Mouse (Mus musculus) c-Kit-negative CD71-positive TER-119-positive erythroid progenitor cells, embryonic 14.5 days (primary cell): ENCODE results near the gene Olfr1368.

Source experiments
- DNase-seq: peaks from one replicate; pipeline ENCODE4 v3.0.0-alpha.2; 2013; ENCODE audit warnings: low read depth, low spot score

The Olfr1368 gene

GRCm38 (mm10) chr13:21145767-21146166 lies at the start of gene Olfr1368:
TSS of gene Olfr1368 (minus strand) at chr13:21145867.
- no peak for DNase-seq

DNA sequence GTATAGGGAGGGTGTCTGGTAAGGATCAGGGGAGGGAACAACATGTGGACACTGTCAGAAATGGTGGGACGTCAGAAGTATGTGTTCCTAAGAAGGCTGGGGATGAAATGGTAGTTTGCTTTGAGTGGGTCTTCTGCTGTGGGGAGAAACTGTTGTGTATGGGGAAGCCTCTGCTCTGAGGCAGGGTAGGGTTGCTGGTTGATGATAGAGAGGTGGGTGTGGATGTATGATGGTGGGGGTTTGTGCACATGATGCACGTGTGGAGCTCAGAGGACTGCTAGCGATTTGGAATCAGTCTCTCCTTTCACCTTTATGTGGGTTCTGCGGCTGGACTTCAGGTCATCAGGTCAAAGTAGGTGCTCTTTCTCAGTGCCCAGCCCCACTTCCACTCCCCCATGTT lies 39.9 kb upstream of the Olfr1368 start:
- no peak for DNase-seq

- no peak for DNase-seq
Observed at GRCm38 (mm10) chr13:21183661-21184060, 38.0 kb upstream of the Olfr1368 start.

DNA sequence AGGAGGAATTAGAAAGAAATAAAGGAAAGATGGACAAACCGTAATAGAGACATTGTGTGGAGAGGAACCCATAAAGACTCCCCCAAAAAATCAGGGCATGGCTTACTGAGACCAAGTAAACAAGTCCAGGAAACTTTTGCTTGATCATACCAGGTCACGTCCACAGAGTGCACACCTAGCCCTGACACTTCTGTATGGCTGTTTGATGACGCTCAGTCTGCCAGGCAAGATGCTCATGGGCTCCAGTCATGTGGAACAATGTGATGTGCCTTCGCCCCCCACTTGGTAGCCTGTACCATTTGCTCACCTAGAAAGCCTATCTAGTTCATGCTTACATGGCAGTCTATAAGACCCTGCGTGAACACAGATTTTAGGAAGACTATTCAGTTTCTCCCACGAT lies 37.4 kb upstream of the Olfr1368 start:
- DNase-seq = no peak

DNA sequence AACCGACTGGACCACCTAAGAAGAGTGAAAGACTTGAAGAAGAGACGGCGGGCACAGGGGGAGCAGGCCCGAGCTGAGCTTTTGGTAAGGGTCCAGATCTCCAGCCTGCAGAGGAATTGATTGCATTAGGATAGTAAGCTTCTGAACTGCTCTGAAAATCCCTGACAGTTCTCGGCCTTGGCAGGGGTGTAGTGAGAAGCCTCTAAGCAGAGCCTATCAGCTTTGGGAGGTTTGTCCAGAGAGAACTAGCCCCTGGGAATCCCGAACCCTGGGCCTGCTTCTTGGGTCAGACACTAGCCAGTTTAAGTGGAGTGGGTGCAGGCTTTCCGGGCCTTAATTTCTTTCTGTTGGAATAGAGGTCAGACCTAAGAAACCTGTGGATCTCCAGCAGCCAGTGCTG lies 36.3 kb upstream of the Olfr1368 start:
- DNase-seq = no peak

DNA sequence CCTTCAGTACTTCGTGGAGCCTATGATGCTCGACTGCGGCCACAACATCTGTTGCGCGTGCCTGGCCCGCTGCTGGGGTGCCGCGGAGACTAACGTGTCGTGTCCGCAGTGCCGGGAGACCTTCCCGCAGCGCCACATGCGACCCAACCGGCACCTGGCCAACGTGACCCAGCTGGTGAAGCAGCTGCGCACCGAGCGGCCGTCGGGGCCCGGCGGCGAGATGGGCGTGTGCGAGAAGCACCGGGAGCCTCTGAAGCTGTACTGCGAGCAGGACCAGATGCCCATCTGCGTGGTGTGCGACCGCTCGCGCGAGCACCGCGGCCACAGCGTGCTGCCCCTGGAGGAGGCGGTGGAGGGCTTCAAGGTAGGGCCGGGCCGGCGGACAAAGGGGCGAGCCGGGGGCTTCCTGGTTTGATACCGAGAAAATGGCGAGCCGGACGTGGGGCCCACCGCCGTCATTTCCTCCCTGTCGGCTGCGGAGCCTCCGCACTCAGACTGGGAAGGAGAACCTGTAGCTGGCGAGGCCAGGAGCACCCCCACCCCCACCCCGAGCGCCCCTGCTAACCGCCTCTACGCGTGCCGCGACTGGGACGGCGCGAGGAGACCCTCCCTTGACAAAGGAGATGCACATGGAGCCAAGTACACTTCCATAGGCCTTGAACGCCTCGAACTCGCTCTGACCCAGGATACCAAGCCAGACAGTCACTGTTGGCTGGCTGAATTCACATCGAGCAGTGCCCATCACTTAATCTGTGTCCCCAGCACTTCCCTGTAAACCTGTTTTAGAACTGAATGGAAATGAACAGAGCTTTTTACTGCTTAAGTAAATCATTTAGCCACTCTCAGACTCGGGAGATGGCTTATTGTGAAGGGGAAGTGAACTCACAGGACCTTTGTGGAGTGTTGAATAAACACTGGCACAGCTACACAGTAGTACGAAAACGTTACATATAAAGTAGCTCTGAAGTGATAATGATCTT lies 35.2 kb upstream of the Olfr1368 start:
- DNase-seq = no peak

- peak; percentile 86 for DNase-seq
Observed at GRCm38 (mm10) chr13:21179724-21180550, 34.3 kb upstream of the Olfr1368 start.

GRCm38 (mm10) chr13:21179367-21179723 lies 33.7 kb upstream of the Olfr1368 start, which contains the start of gene Trim27:
TSS of gene Trim27 (plus strand) at chr13:21179445.
- no peak for DNase-seq

GRCm38 (mm10) chr13:21178364-21178763 lies 32.7 kb upstream of the Olfr1368 start:
- no peak for DNase-seq

- no peak for DNase-seq
Observed at GRCm38 (mm10) chr13:21177657-21178056, 32.0 kb upstream of the Olfr1368 start.

- DNase-seq = no peak
Observed at GRCm38 (mm10) chr13:21176733-21177132, 31.1 kb upstream of the Olfr1368 start.

- no peak for DNase-seq
Observed at GRCm38 (mm10) chr13:21173072-21173471, 27.4 kb upstream of the Olfr1368 start.

GRCm38 (mm10) chr13:21172241-21173027 lies 26.8 kb upstream of the Olfr1368 start:
- peak; percentile 69 for DNase-seq

GRCm38 (mm10) chr13:21171600-21172150 lies 26.0 kb upstream of the Olfr1368 start:
- no peak for DNase-seq

DNA sequence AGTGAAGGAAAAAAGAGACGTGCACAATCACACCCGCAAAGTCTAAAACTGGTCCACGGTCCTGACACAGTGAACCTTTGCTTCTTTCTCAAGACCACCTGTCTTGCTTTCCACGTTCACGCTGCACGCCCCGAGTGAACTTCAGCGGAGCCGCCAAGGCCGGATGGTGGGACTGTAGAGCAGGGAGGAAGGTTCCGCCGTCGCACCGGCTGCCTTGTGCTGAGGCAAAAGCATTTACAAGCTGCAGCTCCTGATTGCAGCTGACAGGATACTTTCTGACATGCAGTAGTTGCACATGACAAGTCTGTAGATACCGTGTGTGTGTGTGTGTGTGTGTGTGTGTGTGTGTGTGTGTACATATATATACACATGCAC lies 25.5 kb upstream of the Olfr1368 start:
- DNase-seq = no peak

GRCm38 (mm10) chr13:21170431-21171155 lies 24.9 kb upstream of the Olfr1368 start:
- DNase-seq = no peak

DNA sequence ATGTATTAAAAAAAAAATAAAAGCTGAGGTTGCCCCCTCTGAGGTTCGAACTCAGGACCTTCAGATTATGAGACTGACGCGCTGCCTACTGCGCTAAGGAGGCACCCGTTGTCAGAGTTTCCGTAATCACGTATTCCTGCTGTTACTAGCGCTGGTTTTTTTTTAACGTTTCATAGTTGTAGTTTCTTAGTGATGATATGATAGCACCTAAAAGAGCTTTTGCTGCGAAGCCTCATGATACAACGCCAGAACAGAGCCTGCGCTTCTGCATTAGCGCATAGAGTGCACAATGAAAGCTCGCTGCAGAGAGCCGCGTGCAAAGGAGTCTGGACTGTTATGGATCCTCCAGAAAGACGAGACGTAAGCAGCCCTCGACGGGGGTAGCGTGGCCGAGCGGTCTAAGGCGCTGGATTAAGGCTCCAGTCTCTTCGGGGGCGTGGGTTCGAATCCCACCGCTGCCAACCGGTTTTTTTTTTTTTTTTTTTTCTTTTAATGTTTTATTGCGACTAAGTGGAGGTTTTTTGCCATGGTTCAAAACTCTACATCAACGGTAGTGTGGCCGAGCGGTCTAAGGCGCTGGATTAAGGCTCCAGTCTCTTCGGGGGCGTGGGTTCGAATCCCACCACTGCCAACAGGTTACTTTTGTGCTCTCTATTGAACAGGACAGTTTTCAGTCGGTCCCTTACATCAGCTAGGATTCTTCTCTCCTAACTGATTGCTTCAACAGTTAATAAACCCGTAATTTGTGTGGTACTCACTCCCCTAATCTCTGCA lies 24.2 kb upstream of the Olfr1368 start:
- DNase-seq = peak; percentile 75

DNA sequence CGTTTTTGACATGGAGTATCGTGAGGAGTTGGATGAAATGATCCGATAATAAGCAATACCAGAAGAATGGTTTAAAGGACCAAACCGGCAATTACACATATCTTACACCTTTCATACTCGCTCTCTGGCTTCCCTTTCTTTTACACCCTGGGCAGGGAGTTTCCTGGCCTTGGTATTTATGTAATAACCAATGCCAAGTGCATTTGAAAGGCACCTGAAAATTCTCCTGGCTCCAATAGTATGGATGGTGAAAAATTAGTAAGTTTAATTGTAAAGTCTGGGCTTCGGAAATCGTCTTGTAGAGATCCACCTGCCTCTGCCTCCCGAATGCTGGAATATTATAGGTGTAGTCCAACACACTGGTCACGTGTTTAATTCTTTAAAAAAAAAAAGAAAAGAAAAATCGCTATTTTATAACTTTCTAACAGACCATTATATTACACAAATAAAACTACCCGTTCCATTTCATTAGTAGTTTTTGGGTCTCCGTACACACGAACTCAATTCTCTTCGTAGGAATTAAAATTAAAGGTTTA lies 23.5 kb upstream of the Olfr1368 start:
- DNase-seq = no peak

DNA sequence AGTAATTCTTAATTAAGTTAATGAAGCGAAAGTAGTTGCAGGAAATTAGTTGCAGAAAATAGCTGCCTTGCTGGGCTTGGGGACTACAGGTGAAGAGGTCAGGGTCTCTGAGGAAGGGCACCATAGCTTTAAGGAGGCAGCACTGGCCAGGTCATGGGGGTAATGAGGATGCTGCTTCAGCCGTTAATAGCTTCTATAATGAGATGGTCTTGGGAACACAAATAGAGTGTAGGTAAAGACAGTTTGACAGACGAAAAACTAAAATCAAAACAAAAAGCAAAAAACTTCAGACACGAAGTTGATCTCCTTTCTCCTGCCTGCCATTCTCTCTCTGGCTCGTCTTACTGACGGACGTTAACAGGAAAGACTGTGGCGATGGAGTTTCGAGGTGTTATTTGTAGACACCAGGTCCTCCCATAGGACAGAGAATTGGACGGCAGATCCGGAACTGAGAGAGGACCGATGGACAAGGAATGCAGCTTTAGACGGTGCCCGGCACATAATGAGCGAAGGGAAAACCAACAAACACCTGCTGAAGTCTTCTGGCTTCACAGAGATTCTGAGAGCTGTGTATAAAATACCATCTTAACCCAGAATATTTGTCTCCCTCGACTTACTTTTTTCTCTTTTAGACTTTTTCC lies 22.8 kb upstream of the Olfr1368 start:
- DNase-seq = peak; percentile 65
